Mouse (Mus musculus) cerebellum, adult 2 months (tissue): ENCODE results near the gene Marf1. TPM values are rescaled to one million over a fixed set of nuclear protein-coding genes. Genes with fewer than 3 reads are reported as not detected.

Experiments
- DNase-seq, 2 experiments: peaks; one replicate each; pipeline ENCODE4 v3.0.0; 2021
- H3K27ac ChIP-seq: fragments of 200-500 bp; 2 replicates; pipeline ENCODE4 v1.5.1; 2012; ENCODE audit warnings: low read length, control low read depth, inconsistent platforms; ENCODE audit not compliant: insufficient read depth
- H3K27me3 ChIP-seq: fragments of 200-500 bp; 2 replicates; pipeline ENCODE4 v1.6.1; 2012; ENCODE audit warnings: inconsistent platforms, mild to moderate bottlenecking, low read length, moderate library complexity; ENCODE audit not compliant: control insufficient read depth, insufficient read depth
- H3K4me1 ChIP-seq: fragments of 200-500 bp; 2 replicates; pipeline ENCODE4 v1.6.1; 2011; ENCODE audit warnings: low read length; ENCODE audit not compliant: control insufficient read depth, insufficient read depth
- H3K4me3 ChIP-seq: fragments of 200-500 bp; replicated peaks from 2 replicates; pipeline ENCODE3; 2011; ENCODE audit warnings: mild to moderate bottlenecking, low read depth, low read length, control low read depth; ENCODE audit not compliant: insufficient read depth
- CTCF ChIP-seq: fragments of 200-500 bp; IDR thresholded peaks from 2 replicates; pipeline ENCODE4 v1.5.1; 2011; ENCODE audit warnings: low read depth, mild to moderate bottlenecking, control low read depth, low read length, moderate library complexity, borderline replicate concordance; ENCODE audit not compliant: insufficient read depth
- POLR2A ChIP-seq: fragments of 200-500 bp; IDR thresholded peaks from 2 replicates; pipeline ENCODE4 v1.6.1; 2011; ENCODE audit warnings: low read length, control low read depth, borderline replicate concordance; ENCODE audit not compliant: insufficient read depth
- WGBS: fragments of 180-500 bp; shearing (Covaris S2); methylation state at CpG from one replicate; pipeline ENCODE4 v1.1.7; 2018; 5-methylcytosine and 5-hydroxymethylcytosine counted together
- polyA plus RNA-seq: library from polyadenylated mRNA; depleted of rRNA; stranded (reverse); fragments of >200 nt; gene quantifications from 2 replicates; pipeline ENCODE4 v1.2.3, GENCODE M21; 2012

The Marf1 gene
- polyA plus RNA-seq, 1 experiment = 39.9 TPM

GRCm38 (mm10) chr16:14122586-14122985, 40.6 kb downstream of the Marf1 start:
- no peak for TF ChIP-seq CTCF
- no peak for TF ChIP-seq POLR2A
- no peak for DNase-seq
- H3K27me3 ChIP-seq = no peaks in the 10 kb centered on the region
- no peak overlapping the region for H3K27ac ChIP-seq
- H3K4me3 ChIP-seq = no peak overlapping the region
- H3K4me1 ChIP-seq = no peaks in the 10 kb centered on the region; the same call in 1 of the 2 replicates

DNA sequence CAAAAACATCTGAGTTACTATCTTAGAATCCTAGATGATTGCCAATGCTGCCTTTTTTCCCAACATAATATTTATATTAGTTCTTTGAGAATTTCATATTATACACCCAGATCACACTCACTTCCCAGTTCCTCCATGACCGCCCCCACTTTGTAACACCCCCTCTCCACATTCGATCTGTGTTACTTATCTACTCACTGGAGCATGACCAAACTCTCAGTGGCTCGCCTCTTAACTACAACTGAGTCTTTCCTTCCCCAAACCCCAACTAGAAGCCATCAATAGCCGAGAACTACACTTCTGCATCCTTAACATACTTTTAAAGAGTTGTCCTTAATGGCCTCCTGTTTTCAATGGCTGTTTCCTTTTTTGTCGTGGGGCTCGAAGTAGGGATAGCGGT, 41.6 kb downstream of the Marf1 start:
- no peak for DNase-seq
- Histone ChIP-seq H3K27ac (no peak overlapping the region), H3K27me3 (no peaks in the 10 kb centered on the region), H3K4me3 (no peak overlapping the region), H3K4me1 (no peaks in the 10 kb centered on the region; the same call in 1 of the 2 replicates)
- WGBS = over 99% methylated on average over 7 of the region's 7 CpGs
- TF ChIP-seq CTCF (no peak), POLR2A (no peak)

GRCm38 (mm10) chr16:14120941-14121340, 42.2 kb downstream of the Marf1 start:
- 26% methylated on average over 5 of the region's 5 CpGs for WGBS
- TF ChIP-seq POLR2A = no peak
- TF ChIP-seq CTCF = no peak
- no peaks in the 10 kb centered on the region; the same call in 1 of the 2 replicates for H3K4me1 ChIP-seq
- DNase-seq = peak; percentile 74 to 91
- H3K27ac ChIP-seq = peak overlapping the region; percentile 43; the same call in 1 of the 2 replicates
- no peak overlapping the region for H3K4me3 ChIP-seq
- no peaks in the 10 kb centered on the region for H3K27me3 ChIP-seq

GRCm38 (mm10) chr16:14117299-14117698, 45.9 kb downstream of the Marf1 start:
- H3K4me1 ChIP-seq = no peaks in the 10 kb centered on the region; the same call in 1 of the 2 replicates
- DNase-seq = no peak
- no peaks in the 10 kb centered on the region for H3K27me3 ChIP-seq
- WGBS = 81% methylated on average over 2 of the region's 2 CpGs
- H3K27ac ChIP-seq = no peak overlapping the region
- H3K4me3 ChIP-seq = no peak overlapping the region
- TF ChIP-seq CTCF (no peak), POLR2A (no peak)

DNA sequence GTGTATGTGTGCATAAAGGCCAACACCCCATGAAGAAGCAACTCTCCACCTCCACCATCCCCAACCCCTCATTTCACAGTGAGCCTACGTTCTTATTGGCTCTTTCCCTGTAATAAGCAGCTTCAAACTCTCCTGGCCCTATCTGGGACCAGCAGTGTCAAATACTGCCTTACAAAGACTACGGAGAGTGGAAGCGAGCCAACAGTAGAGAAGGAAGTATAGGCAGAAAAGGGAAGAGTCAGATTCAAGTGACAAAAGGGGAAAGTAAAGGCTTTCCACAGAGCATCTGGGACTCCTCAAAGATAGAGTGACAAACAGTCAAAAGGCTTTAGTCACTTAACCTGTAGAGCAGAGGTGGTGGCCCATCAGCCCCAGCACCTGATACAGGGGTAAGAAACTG, 50.4 kb downstream of the Marf1 start:
- DNase-seq = no peak
- H3K27me3 ChIP-seq = no peaks in the 10 kb centered on the region
- H3K27ac ChIP-seq = no peak overlapping the region
- H3K4me1 ChIP-seq = no peaks in the 10 kb centered on the region
- TF ChIP-seq POLR2A (no peak), CTCF (no peak)
- no peak overlapping the region for H3K4me3 ChIP-seq
- WGBS = 92% methylated on average over 3 of the region's 3 CpGs

- DNase-seq = no peak
- no peak overlapping the region for H3K4me3 ChIP-seq
Measured at GRCm38 (mm10) chr16:14112133-14112532, 51.0 kb downstream of the Marf1 start.

DNA sequence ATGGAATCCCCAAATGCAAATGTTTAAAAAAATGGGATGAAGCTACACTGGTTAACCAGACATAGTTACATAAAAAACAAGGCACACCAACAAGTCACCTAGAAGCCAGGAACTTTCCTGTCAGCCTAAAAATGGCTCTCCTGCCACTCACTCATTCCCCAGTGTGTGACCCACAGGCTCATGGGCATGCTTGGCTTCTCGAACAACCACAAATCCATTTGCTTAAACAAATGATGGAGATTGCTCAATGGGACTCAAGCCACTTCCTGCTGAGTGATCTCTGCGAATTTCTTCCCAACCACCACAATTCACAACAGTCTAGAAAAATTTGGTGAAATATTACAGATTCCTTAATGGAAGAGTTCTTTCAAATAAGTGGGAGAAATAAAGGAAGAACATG, 52.2 kb downstream of the Marf1 start:
- Histone ChIP-seq H3K27me3 (no peaks in the 10 kb centered on the region), H3K4me3 (no peak overlapping the region), H3K27ac (no peak overlapping the region), H3K4me1 (no peaks in the 10 kb centered on the region)
- DNase-seq = no peak
- TF ChIP-seq CTCF (no peak), POLR2A (no peak)
- WGBS = 8% methylated on average over 2 of the region's 2 CpGs

More at GRCm38 (mm10) chr16:14112133-14112532, 51.0 kb downstream of the Marf1 start:
- Histone ChIP-seq H3K4me1 (no peaks in the 10 kb centered on the region), H3K27me3 (no peaks in the 10 kb centered on the region), H3K27ac (no peak overlapping the region)
- WGBS = 78% methylated on average over 2 of the region's 2 CpGs
- TF ChIP-seq CTCF = no peak
- TF ChIP-seq POLR2A = no peak

DNA sequence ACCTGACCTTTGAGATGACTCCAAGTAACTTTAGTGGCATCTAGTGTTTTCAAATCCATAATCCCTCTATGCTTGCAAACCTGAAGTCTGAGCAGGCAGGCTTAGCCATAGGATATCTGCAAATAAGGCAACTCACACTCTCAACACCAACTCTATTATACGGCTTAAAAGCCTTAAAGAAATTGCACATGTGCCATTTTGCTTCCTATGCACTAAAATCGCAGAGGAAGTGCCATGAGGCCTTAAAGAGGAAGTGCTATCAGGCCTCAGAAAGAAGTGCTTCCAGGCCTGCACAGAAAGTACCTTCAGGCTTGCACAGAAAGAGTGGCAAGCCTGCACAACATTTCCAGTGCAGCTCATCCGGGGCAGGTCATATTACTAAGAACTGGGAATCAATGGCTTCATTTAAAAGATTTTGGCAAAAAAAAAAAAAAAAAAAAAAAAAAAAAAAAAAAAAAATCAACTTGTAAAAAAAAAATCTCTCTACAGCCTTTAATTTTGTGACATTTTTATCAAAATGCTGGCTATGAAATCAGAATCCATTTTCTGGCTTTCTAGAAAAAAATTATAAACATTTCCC, 53.4 kb downstream of the Marf1 start:
- 90% methylated on average over 3 of the region's 3 CpGs for WGBS
- no peak overlapping the region for H3K27ac ChIP-seq
- no peak for TF ChIP-seq CTCF
- no peak for TF ChIP-seq POLR2A
- no peaks in the 10 kb centered on the region for H3K27me3 ChIP-seq
- H3K4me1 ChIP-seq = no peaks in the 10 kb centered on the region
- no peak overlapping the region for H3K4me3 ChIP-seq
- DNase-seq = no peak
